Mouse (Mus musculus) liver, embryonic 13.5 days (tissue): Measurements from ENCODE around the gene Klrb1f. TPM values are rescaled to one million over a fixed set of nuclear protein-coding genes. Genes with fewer than 3 reads are reported as not detected.
"Not testable (repeated sequence)": the region's sequence is repeated elsewhere in the genome, so short reads cannot be mapped to it uniquely, and the experiment has no call there.

Source experiments
- ATAC-seq: fragments of 200-750 bp; cut with Nextera tagmentation; 2 replicates; pipeline ENCODE4 v1.8.0; 2017; ENCODE audit warnings: low read depth, mild to moderate bottlenecking, moderate number of reproducible peaks, moderate library complexity
- DNase-seq: peaks from one replicate; pipeline ENCODE4 v3.0.0; 2022
- H3K27ac ChIP-seq: fragments of 300-500 bp; sonication (generic); 2 replicates; pipeline ENCODE4 v1.5.1; 2015; ENCODE audit warnings: moderate library complexity, mild to moderate bottlenecking, inconsistent platforms
- H3K27me3 ChIP-seq: fragments of 300-500 bp; sonication (generic); 2 replicates; pipeline ENCODE4 v1.6.1; 2015; ENCODE audit warnings: mild to moderate bottlenecking, inconsistent platforms
- H3K36me3 ChIP-seq: fragments of 300-500 bp; sonication (generic); 2 replicates; pipeline ENCODE4 v1.6.1; 2015; ENCODE audit warnings: mild to moderate bottlenecking, inconsistent platforms
- H3K4me1 ChIP-seq: fragments of 300-500 bp; sonication (generic); replicated peaks from 2 replicates; pipeline ENCODE4 v1.6.1; 2015; ENCODE audit warnings: inconsistent platforms
- H3K4me2 ChIP-seq: fragments of 300-500 bp; sonication (generic); 2 replicates; pipeline ENCODE4 v1.6.1; 2015; ENCODE audit warnings: inconsistent platforms, mild to moderate bottlenecking, moderate library complexity
- H3K4me3 ChIP-seq: fragments of 300-500 bp; sonication (generic); replicated peaks from 2 replicates; pipeline ENCODE4 v1.5.1; 2015; ENCODE audit warnings: mild to moderate bottlenecking, inconsistent platforms
- H3K9ac ChIP-seq: fragments of 300-500 bp; sonication (generic); 2 replicates; pipeline ENCODE4 v1.6.1; 2015; ENCODE audit warnings: mild to moderate bottlenecking, inconsistent platforms
- H3K9me3 ChIP-seq: fragments of 300-500 bp; sonication (generic); replicated peaks from 2 replicates; pipeline ENCODE4 v1.6.1; 2016; ENCODE audit warnings: inconsistent platforms
- WGBS: fragments of 180-500 bp; shearing (Covaris S2); methylation state at CpG from one replicate; pipeline ENCODE4 v1.1.7; 2015; ENCODE audit not compliant: insufficient replicate concordance; 5-methylcytosine and 5-hydroxymethylcytosine counted together
- polyA plus RNA-seq: library from polyadenylated mRNA; unstranded; fragments of >200 nt; fragmentation: Nextera tagmentation; extraction: Ambion mirVana; gene quantifications from 2 replicates; pipeline ENCODE4 v1.2.1, GENCODE M21; 2015

The Klrb1f gene
- polyA plus RNA-seq, 1 experiment from 2014 or later, result 0.47 TPM

DNA sequence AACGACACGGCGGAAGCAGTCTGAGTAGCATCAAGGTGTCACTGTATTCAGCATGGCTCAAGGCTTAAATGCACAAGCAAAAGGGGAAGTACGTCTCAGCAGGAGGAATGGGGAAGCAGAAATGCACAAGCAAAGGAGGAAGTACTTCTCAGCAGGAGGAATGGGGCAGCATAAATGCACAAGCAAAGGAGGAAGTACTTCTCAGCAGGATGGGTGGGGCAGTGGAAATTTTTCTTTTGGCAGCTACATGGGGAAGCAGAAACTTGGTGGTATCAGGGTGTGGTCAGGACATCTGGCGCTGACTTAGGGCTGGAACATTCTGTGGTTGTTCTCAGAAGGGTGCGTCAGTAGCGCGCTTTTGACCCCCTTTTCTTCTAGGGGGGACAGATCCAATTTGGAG is 42.9 kb downstream of the Klrb1f start:
- not testable (repeated sequence) for H3K4me1 ChIP-seq, H3K9me3 ChIP-seq, H3K4me3 ChIP-seq, H3K27me3 ChIP-seq, H3K27ac ChIP-seq, H3K9ac ChIP-seq, H3K36me3 ChIP-seq, ATAC-seq, H3K4me2 ChIP-seq, DNase-seq
- WGBS, result 83% methylated on average over 8 of the region's 8 CpGs

DNA sequence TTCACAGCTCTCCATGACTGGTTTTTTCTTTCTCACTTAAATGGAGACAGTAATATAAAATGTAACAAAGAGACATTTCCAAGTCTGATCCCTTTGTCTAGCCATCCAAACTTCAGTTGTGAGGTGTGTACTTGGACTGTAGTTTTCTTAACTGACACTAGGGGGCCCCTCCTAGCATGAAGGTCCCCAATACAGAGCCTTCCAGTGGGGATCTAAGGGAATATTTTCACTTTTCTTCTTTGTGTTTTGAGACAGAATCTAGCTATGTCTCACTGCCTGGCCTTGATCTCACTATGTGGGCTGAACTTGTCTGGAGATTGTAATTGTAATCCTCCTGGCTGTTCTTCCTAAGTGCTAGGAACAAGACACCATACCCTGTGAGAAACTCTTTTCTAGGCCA is 49.5 kb downstream of the Klrb1f start:
- DNase-seq (peak; percentile 0), ATAC-seq (no peak; the same call in 1 of the 2 replicates)
- H3K4me3 ChIP-seq, result no peak overlapping the region
- no peak overlapping the region for H3K4me2 ChIP-seq
- H3K4me1 ChIP-seq, result no peaks in the 10 kb centered on the region
- H3K27ac ChIP-seq, result no peak overlapping the region
- H3K36me3 ChIP-seq, result no peaks in the 10 kb centered on the region
- H3K27me3 ChIP-seq, result no peaks in the 10 kb centered on the region
- no peak overlapping the region for H3K9ac ChIP-seq
- 0 out of 2 replicates have a peak, but pooled peaks cover 3% of the 10 kb centered on the region for H3K9me3 ChIP-seq

DNA sequence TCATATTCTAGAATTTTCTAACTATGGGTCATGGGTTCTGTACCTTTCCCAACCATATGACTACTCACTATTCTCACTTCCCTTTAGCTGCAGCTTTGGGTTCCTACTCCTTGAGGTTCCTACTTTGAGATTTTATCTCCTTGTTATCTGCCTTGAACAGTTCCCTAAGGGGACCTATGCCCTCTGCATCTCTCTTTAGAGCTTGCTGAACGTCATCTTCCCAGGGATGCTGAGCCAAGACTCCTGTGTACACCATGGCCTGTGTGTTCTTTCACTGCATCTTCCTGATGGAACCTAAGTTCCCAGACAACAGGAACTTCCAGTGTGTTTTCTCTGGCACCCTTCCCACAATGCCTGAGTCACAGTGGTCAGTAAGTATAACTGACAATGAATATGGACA is 52.2 kb downstream of the Klrb1f start:
- no peak for DNase-seq
- H3K27me3 ChIP-seq, result no peaks in the 10 kb centered on the region
- no peaks in the 10 kb centered on the region for H3K36me3 ChIP-seq
- 5% methylated on average over 1 of the region's 1 CpGs for WGBS
- H3K4me2 ChIP-seq, result no peak overlapping the region
- H3K9ac ChIP-seq, result no peak overlapping the region
- no peak overlapping the region for H3K4me3 ChIP-seq
- H3K27ac ChIP-seq, result no peak overlapping the region
- H3K9me3 ChIP-seq, result no peaks in the 10 kb centered on the region
- 0 out of 2 replicates have a peak, but pooled peaks have one; percentile 29 for ATAC-seq
- H3K4me1 ChIP-seq, result peaks cover 3% of the 10 kb centered on the region

DNA sequence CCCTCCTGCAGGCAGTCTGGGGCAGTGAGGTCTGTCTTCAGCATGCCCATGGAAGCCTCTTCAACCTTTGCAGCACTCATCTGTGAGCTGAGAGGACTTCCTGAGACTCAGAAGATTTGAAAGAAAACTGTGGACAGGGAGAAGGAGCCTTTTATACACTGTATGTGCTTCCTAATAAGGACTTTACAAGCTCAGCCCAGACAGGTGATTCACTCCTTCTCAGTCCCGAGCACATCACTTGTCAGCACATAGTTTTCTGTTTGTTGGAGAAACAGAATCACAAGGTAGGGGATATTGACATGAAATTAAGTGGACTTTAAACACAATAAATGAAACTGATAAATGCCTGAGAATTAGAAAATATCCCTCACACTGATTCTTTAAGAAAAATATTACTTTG is 55.1 kb downstream of the Klrb1f start, which contains the start of gene Clec2e:
TSS of gene Clec2e (minus strand) at position 120 of the 400 bp plus-strand sequence.
- not testable (repeated sequence) for ATAC-seq, H3K36me3 ChIP-seq

DNA sequence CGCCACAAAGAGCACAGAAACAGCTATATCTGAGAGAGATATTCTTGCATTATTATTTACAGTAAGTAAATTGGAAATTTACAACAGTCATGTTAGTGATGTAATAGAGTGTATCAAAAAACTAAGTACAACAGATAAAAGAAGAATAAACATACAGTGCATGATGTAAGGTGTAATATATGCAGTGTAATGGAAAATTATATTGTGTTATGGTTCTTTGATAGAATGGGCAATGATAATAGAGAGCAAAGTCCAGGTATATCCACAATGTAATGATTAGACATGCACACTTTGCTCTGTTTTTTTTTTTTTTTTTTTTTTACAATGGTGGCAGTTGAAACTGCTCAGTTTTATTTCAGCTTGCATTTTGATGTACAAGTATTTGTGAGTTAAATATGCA is 55.9 kb downstream of the Klrb1f start:
- ATAC-seq (no peak), DNase-seq (no peak)
- peaks cover 11% of the 10 kb centered on the region for H3K4me1 ChIP-seq
- 49% methylated on average over 1 of the region's 1 CpGs for WGBS
- no peak overlapping the region for H3K9ac ChIP-seq
- H3K4me2 ChIP-seq, result no peak overlapping the region
- H3K27ac ChIP-seq, result no peak overlapping the region
- no peaks in the 10 kb centered on the region for H3K36me3 ChIP-seq
- H3K9me3 ChIP-seq, result no peaks in the 10 kb centered on the region
- H3K27me3 ChIP-seq, result no peaks in the 10 kb centered on the region
- H3K4me3 ChIP-seq, result no peak overlapping the region

More for the DNA sequence above, 55.1 kb downstream of the Klrb1f start, which contains the start of gene Clec2e:
- WGBS, result 40% methylated on average over 1 of the region's 1 CpGs
- not testable (repeated sequence) for DNase-seq, H3K27me3 ChIP-seq, H3K27ac ChIP-seq, H3K9me3 ChIP-seq, H3K4me2 ChIP-seq, H3K4me3 ChIP-seq, H3K9ac ChIP-seq
- peaks cover 11% of the 10 kb centered on the region for H3K4me1 ChIP-seq

DNA sequence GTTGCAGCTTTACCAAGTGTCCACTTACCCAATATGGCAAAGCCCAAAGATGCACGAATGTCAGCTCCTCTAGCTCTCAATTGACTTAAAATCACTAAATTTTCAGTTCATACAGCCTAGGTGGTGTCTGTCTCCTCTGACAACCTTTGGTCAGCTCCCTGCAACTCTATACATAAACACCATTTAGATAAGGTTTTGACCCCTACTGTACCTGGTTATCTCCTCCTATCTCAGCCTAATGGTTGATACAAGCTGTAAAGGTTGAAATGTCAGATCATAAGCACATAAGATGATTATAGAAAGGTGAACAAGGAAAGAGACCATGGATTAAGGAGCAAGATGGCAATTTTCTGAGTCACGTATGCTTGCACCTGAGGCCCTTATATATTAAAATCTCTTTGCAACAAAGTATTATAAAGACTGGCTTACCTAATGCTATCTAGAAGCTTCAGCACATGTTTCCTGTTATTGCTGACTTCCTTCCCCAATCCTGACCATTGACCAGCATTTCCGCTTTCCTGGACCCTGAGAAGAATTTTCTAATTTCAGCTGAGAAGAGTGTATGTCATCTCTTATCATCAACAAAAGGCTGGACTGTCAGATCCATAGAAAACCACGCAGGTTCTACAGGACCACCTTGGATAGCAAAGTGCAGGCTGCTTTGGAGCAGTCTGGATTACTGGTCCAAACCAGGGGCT is 57.3 kb downstream of the Klrb1f start:
- H3K9me3 ChIP-seq, result no peaks in the 10 kb centered on the region

More for the DNA sequence above, 57.3 kb downstream of the Klrb1f start:
- ATAC-seq, result no peak
- Histone ChIP-seq H3K9ac (no peak overlapping the region), H3K27me3 (no peaks in the 10 kb centered on the region), H3K36me3 (no peaks in the 10 kb centered on the region), H3K4me3 (no peak overlapping the region), H3K4me2 (no peak overlapping the region), H3K27ac (no peak overlapping the region), H3K4me1 (peaks cover 11% of the 10 kb centered on the region)
- 31% methylated on average over 4 of the region's 4 CpGs for WGBS
- no peak for DNase-seq

Other genes starting within 250 kb of the Klrb1f start
- gene Gm44511, start 219.6 kb upstream of the Klrb1f start, polyA plus RNA-seq, result 0.20 TPM in 1 of 2 replicates, not detected in the other
- gene Klrb1b, start 219.6 kb upstream of the Klrb1f start, polyA plus RNA-seq, result 0.09 TPM in 1 of 2 replicates, not detected in the other
- 0.09 and 0.16 TPM in 2 replicates for gene Clec2i, start 158.3 kb upstream of the Klrb1f start, polyA plus RNA-seq
- 6.9 and 7.6 TPM in 2 replicates for gene BC035044, start 154.8 kb upstream of the Klrb1f start, polyA plus RNA-seq
- gene Clec2g, start 111.5 kb upstream of the Klrb1f start, polyA plus RNA-seq, result not detected in 2 replicates
- not detected in 2 replicates for gene Clec2e, start 55.0 kb downstream of the Klrb1f start, polyA plus RNA-seq
- gene Clec2d, start 134.7 kb downstream of the Klrb1f start, polyA plus RNA-seq, result 0.13 and 0.15 TPM in 2 replicates
- 0.91 and 1.2 TPM in 2 replicates for gene Cd69, start 229.5 kb downstream of the Klrb1f start, polyA plus RNA-seq